Comparison of ENCODE assay signal across 9 mouse cellular contexts in the genomic region with DNA sequence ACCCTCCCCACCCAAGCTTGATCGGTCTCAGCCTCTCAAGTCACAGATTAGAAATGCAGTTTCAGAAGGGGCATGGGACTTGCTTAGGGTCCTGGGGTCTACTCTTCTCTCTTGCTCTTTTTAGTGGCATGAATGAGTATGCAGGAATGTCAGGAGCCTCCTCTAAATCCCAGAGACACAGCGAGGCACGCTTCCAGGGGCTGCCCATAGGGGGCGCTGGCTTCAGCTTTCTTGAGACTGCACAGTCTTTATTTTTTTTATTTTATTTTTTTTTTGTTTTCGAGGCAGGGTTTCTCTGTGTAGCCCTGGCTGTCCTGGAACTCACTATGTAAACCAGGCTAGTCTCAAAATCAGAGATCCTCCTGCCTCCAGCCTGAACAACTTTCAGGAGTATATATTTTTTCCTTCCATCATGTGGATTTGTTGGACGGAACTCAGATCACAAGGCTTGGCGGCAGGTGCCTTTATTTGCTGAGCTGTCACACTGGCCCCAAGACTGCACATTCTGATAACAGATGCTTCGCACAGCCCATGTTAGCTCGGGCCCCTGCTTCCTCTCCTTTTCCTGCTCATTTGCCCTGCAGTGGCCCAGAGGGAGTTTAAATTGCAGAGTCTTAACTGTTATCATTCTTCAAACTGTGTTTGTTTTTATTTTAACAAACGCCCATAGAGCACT. TPM values are rescaled to one million over a fixed set of nuclear protein-coding genes. Genes with fewer than 3 reads are reported as not detected.
DNase-seq lines count a peak whose midpoint lies in the region; ATAC-seq and TF ChIP-seq lines count a peak whose summit lies in the region.
"Had no signal": no experiment of that assay in that cellular context is flagged by ENCODE, and none has a peak within 500 bp of the region (broad histone marks: within the 10 kb centered on the region; RNA-seq: fewer than 3 reads in every experiment).

No protein-coding gene starts in this region.

- no peaks in the 10 kb centered on the region for H3K9me3 ChIP-seq in G1E (replicated peaks)
- H3K9me3 ChIP-seq in liver, embryonic 14.5 days (ENCODE audit: control insufficient read depth, low read length), result no peaks in the 10 kb centered on the region

- H3K4me2 ChIP-seq in liver, embryonic 14.5 days (ENCODE audit: low read depth), result no peak overlapping the region

- peaks cover 23% of the 10 kb centered on the region for H3K4me1 ChIP-seq in G1E (ENCODE audit: insufficient read depth, low read depth, low read length)
- no peaks in the 10 kb centered on the region for H3K4me1 ChIP-seq in cortical plate, adult 2 months (ENCODE audit: control insufficient read depth, insufficient read depth, low read length)
- no peaks in the 10 kb centered on the region for H3K4me1 ChIP-seq in liver, embryonic 14.5 days (replicated peaks; ENCODE audit: control insufficient read depth in 2 of 2, insufficient read depth in 2 of 2, low read length in 1 of 2)

- H3K27me3 ChIP-seq in G1E (ENCODE audit: insufficient read depth, low read length), result peaks cover 75% of the 10 kb centered on the region
- H3K27me3 ChIP-seq in liver, embryonic 14.5 days (ENCODE audit: control insufficient read depth, insufficient read depth, low read length), result peaks cover 40% of the 10 kb centered on the region

- ATAC-seq in G1E (ENCODE audit: extremely low read depth, insufficient number of reproducible peaks, low FRiP score, poor library complexity, severe bottlenecking), result no peak
- ATAC-seq in liver, embryonic 14.5 days (ENCODE audit: insufficient read depth), result no peak

- no peak overlapping the region for H3K9ac ChIP-seq in liver, embryonic 14.5 days (replicated peaks)

- 11% methylated on average over 10 of the region's 10 CpGs for WGBS in liver, embryonic 14.5 days (ENCODE audit: insufficient replicate concordance)

- no peak for TF ChIP-seq POLR2A in cortical plate, adult 2 months (IDR thresholded peaks at IDR 0.05; ENCODE audit: extremely low read depth, insufficient read depth, low read length)

- TF ChIP-seq CTCF in G1E (IDR thresholded peaks at IDR 0.05; ENCODE audit: low read depth, low read length), result peak; percentile 93
- TF ChIP-seq CTCF in cortical plate, adult 2 months (IDR thresholded peaks at IDR 0.05; ENCODE audit: extremely low read depth, insufficient read depth, low read length), result peak; percentile 62
- TF ChIP-seq CTCF in liver, embryonic 14.5 days (IDR thresholded peaks at IDR 0.05; ENCODE audit: low read depth), result peak; percentile 77

- TF ChIP-seq EP300 in liver, embryonic 14.5 days (IDR thresholded peaks at IDR 0.05; ENCODE audit: low read depth), result no peak

- DNase-seq in adrenal gland, postnatal 14 days, result peak; percentile 65
- DNase-seq in adrenal gland, adult 8-10 months, result no peak
- peak; percentile 70 for DNase-seq in layer of hippocampus, adult 11-12 months (ENCODE audit: low spot score)
- DNase-seq in layer of hippocampus, adult 9-10 months (ENCODE audit: low spot score), result no peak
- peak; percentile 44 for DNase-seq in G1E (ENCODE audit: low spot score)
- no peak for DNase-seq in liver, embryonic 14.5 days (ENCODE audit: low read depth in 3 of 3, low spot score in 3 of 3)
- no peak for DNase-seq in urinary bladder, postnatal 10 days (ENCODE audit: low spot score)

- H3K27ac ChIP-seq in cortical plate, adult 2 months (ENCODE audit: insufficient read depth, low read length), result no peak overlapping the region
- H3K27ac ChIP-seq in liver, embryonic 14.5 days, result no peak overlapping the region

- no peaks in the 10 kb centered on the region for H3K36me3 ChIP-seq in G1E (replicated peaks)
- no peaks in the 10 kb centered on the region for H3K36me3 ChIP-seq in liver, embryonic 14.5 days (replicated peaks; ENCODE audit: control insufficient read depth, insufficient read depth, low read depth)

- H3K4me3 ChIP-seq in G1E (ENCODE audit: low read depth, low read length), result no peak overlapping the region
- no peak overlapping the region for H3K4me3 ChIP-seq in cortical plate, adult 2 months (ENCODE audit: insufficient read depth, low read length)
- no peak overlapping the region for H3K4me3 ChIP-seq in liver, embryonic 14.5 days (ENCODE audit: insufficient read depth in 1 of 2, low read depth in 2 of 2, low read length in 2 of 2)

RNA-seq across cellular contexts. Expression of gene Gmppa, which starts 9.8 kb away (rescaled TPM):
- total RNA-seq in adrenal gland, postnatal 14 days (2021), result 58.8 and 74.2 TPM in 2 replicates
- 100 to 1,000 TPM in 1 of 4 experiments, 10 to 100 TPM in 3; 56.5 to 103 (median 92.0) TPM for total RNA-seq in adrenal gland, adult 8-10 months (2022)
- 179 and 182 TPM in 2 replicates for total RNA-seq in G1E (2014; fragmentation: Nextera tagmentation)
- 178 and 183 TPM in 2 replicates for total RNA-seq in G1E (2017)
- 328 and 349 TPM in 2 replicates for polyA plus RNA-seq in G1E (2012)
- 103 and 104 TPM in 2 replicates for polyA plus RNA-seq in cortical plate, adult 2 months (2012; rRNA removed)
- polyA plus RNA-seq in liver, embryonic 14.5 days (2012; rRNA removed), result 34.3 and 38.2 TPM in 2 replicates
- polyA plus RNA-seq in liver, embryonic 14.5 days (2014; fragmentation: Nextera tagmentation; extraction: Ambion mirVana), result 22.8 and 31.1 TPM in 2 replicates

RNA-seq across cellular contexts. Expression of gene Asic4, which starts 24.3 kb away (rescaled TPM):
- total RNA-seq in adrenal gland, postnatal 14 days (2021), result 3.8 and 4.2 TPM in 2 replicates
- 10 to 100 TPM in 2 of 4 experiments, 1 to 10 TPM in 2; 4.9 to 11.1 (median 8.4) TPM for total RNA-seq in adrenal gland, adult 8-10 months (2022)
- total RNA-seq in G1E (2014; fragmentation: Nextera tagmentation) (1.1 and 2.9 TPM in 2 replicates), G1E (2017) (1.7 and 2.6 TPM in 2 replicates)
- 8.7 and 8.8 TPM in 2 replicates for polyA plus RNA-seq in G1E (2012)
- polyA plus RNA-seq in cortical plate, adult 2 months (2012; rRNA removed), result 4.6 and 8.3 TPM in 2 replicates
- polyA plus RNA-seq in liver, embryonic 14.5 days (2012; rRNA removed), result 0.03 TPM in 2 replicates
- polyA plus RNA-seq in liver, embryonic 14.5 days (2014; fragmentation: Nextera tagmentation; extraction: Ambion mirVana), result not detected in 2 replicates
- total RNA-seq: heart, adult 18-20 months had no signal

RNA-seq across cellular contexts. Expression of gene Speg, which starts 50.8 kb away (rescaled TPM):
- 11.0 and 18.3 TPM in 2 replicates for total RNA-seq in adrenal gland, postnatal 14 days (2021)
- total RNA-seq in adrenal gland, adult 8-10 months (2022), result 10 to 100 TPM; 13.7 to 32.9 (median 22.2) TPM
- total RNA-seq in G1E (2014; fragmentation: Nextera tagmentation), result 1.9 and 7.7 TPM in 2 replicates
- total RNA-seq in G1E (2017), result 1.9 and 2.3 TPM in 2 replicates
- polyA plus RNA-seq in G1E (2012), result 10.3 and 12.6 TPM in 2 replicates
- polyA plus RNA-seq in cortical plate, adult 2 months (2012; rRNA removed), result 164 and 170 TPM in 2 replicates
- 8.4 and 8.5 TPM in 2 replicates for polyA plus RNA-seq in liver, embryonic 14.5 days (2012; rRNA removed)
- 8.4 and 9.5 TPM in 2 replicates for polyA plus RNA-seq in liver, embryonic 14.5 days (2014; fragmentation: Nextera tagmentation; extraction: Ambion mirVana)

RNA-seq across cellular contexts. Expression of gene Chpf, which starts 53.2 kb away (rescaled TPM):
- 40.7 and 47.0 TPM in 2 replicates for total RNA-seq in adrenal gland, postnatal 14 days (2021)
- 10 to 100 TPM; 56.6 to 72.7 (median 67.0) TPM for total RNA-seq in adrenal gland, adult 8-10 months (2022)
- 19.9 and 23.6 TPM in 2 replicates for total RNA-seq in G1E (2014; fragmentation: Nextera tagmentation)
- total RNA-seq in G1E (2017), result 12.0 and 16.6 TPM in 2 replicates
- 119 and 121 TPM in 2 replicates for polyA plus RNA-seq in G1E (2012)
- polyA plus RNA-seq in cortical plate, adult 2 months (2012; rRNA removed), result 78.0 and 81.6 TPM in 2 replicates
- polyA plus RNA-seq in liver, embryonic 14.5 days (2012; rRNA removed), result 5.0 and 5.2 TPM in 2 replicates
- 2.8 and 3.6 TPM in 2 replicates for polyA plus RNA-seq in liver, embryonic 14.5 days (2014; fragmentation: Nextera tagmentation; extraction: Ambion mirVana)

RNA-seq across cellular contexts. Expression of gene Tmem198, which starts 53.4 kb away (rescaled TPM):
- 2.9 and 3.3 TPM in 2 replicates for total RNA-seq in adrenal gland, postnatal 14 days (2021)
- total RNA-seq in adrenal gland, adult 8-10 months (2022), result 1 to 10 TPM; 2.5 to 5.8 (median 3.0) TPM
- total RNA-seq in G1E (2014; fragmentation: Nextera tagmentation), result 0.30 TPM in 1 of 2 replicates, not detected in the other
- 0.76 and 1.1 TPM in 2 replicates for total RNA-seq in G1E (2017)
- 4.0 and 4.8 TPM in 2 replicates for polyA plus RNA-seq in G1E (2012)
- polyA plus RNA-seq in cortical plate, adult 2 months (2012; rRNA removed), result 103 and 108 TPM in 2 replicates
- polyA plus RNA-seq in liver, embryonic 14.5 days (2012; rRNA removed), result 0.13 and 0.18 TPM in 2 replicates
- 0.09 TPM in 1 of 2 replicates, not detected in the other for polyA plus RNA-seq in liver, embryonic 14.5 days (2014; fragmentation: Nextera tagmentation; extraction: Ambion mirVana)

Comparison
In these comparisons a context has a peak if more than half of its experiments do, and no peak if none do; other contexts are left out.
1. DNase-seq: peak in adrenal gland, postnatal 14 days (single experiment), layer of hippocampus, adult 11-12 months (single experiment) and G1E (single experiment); none in adrenal gland, adult 8-10 months (single experiment), layer of hippocampus, adult 9-10 months (single experiment), liver, embryonic 14.5 days (0 of 3) and urinary bladder, postnatal 10 days (single experiment).
2. Peak in every context shown above with its lines, with median percentiles within 50 percentile points of each other: CTCF ChIP-seq.